Mouse (Mus musculus) cerebellum, postnatal 4 days (tissue): ENCODE results near the gene Gm44805.
"Not testable (repeated sequence)": the region's sequence is repeated elsewhere in the genome, so short reads cannot be mapped to it uniquely, and the experiment has no call there.

Experiments
- DNase-seq, 2 experiments: peaks; one replicate each; pipeline ENCODE4 v3.0.0; 2022; ENCODE audit warnings: low spot score in 2 of 2, mixed read lengths in 1 of 2

Gene Gm44805

GRCm38 (mm10) chr7:19699827-19700148, 18.6 kb upstream of the Gm44805 start:
- no peak for DNase-seq

- DNase-seq = peak in 1 of 2 experiments; percentile 56
Observed at GRCm38 (mm10) chr7:19698907-19699826, 17.9 kb upstream of the Gm44805 start, which contains the start of gene Apoe. TSS of gene Apoe (minus strand) at chr7:19699188.

GRCm38 (mm10) chr7:19697949-19698906, 17.0 kb upstream of the Gm44805 start:
- DNase-seq = no peak

GRCm38 (mm10) chr7:19696336-19696873, 15.2 kb upstream of the Gm44805 start:
- no peak for DNase-seq

- DNase-seq = no peak
Observed at GRCm38 (mm10) chr7:19695881-19696280, 14.7 kb upstream of the Gm44805 start.

- DNase-seq = no peak
Observed at GRCm38 (mm10) chr7:19695213-19695594, 14.0 kb upstream of the Gm44805 start.

GRCm38 (mm10) chr7:19694336-19695212, 13.4 kb upstream of the Gm44805 start:
- no peak for DNase-seq

- peak in 1 of 2 experiments; percentile 61 for DNase-seq
Observed at GRCm38 (mm10) chr7:19693421-19693820, 12.2 kb upstream of the Gm44805 start.

GRCm38 (mm10) chr7:19691873-19692865, 10.9 kb upstream of the Gm44805 start, which contains the start of gene Apoc1:
TSS of gene Apoc1 (minus strand) at chr7:19692660.
- no peak for DNase-seq

GRCm38 (mm10) chr7:19691434-19691833, 10.2 kb upstream of the Gm44805 start:
- DNase-seq = no peak

- no peak for DNase-seq
Observed at GRCm38 (mm10) chr7:19690845-19691244, 9.6 kb upstream of the Gm44805 start.

- DNase-seq = no peak
Observed at GRCm38 (mm10) chr7:19688611-19689010, 7.4 kb upstream of the Gm44805 start.

- DNase-seq = no peak
Observed at GRCm38 (mm10) chr7:19688101-19688500, 6.9 kb upstream of the Gm44805 start.

GRCm38 (mm10) chr7:19686927-19687583, 5.8 kb upstream of the Gm44805 start:
- DNase-seq = not testable (repeated sequence)

GRCm38 (mm10) chr7:19686521-19686920, 5.3 kb upstream of the Gm44805 start:
- DNase-seq = no peak

- DNase-seq = no peak
Observed at GRCm38 (mm10) chr7:19685374-19685773, 4.2 kb upstream of the Gm44805 start.

- no peak for DNase-seq
Observed at GRCm38 (mm10) chr7:19683771-19684201, 2.6 kb upstream of the Gm44805 start.

GRCm38 (mm10) chr7:19682979-19683378, 1.8 kb upstream of the Gm44805 start:
- no peak for DNase-seq

- DNase-seq = no peak
Observed at GRCm38 (mm10) chr7:19680702-19681101, 521 bp downstream of the Gm44805 start.
